ENCODE assay signal across 8 mouse cellular contexts in genomic region chr1:165834633-165834975, GRCm38 (mm10). TPM values are rescaled to one million over a fixed set of nuclear protein-coding genes. Genes with fewer than 3 reads are reported as not detected.
DNase-seq lines count a peak whose midpoint lies in the region; ATAC-seq lines count a peak whose summit lies in the region.
"Had no signal": no experiment of that assay in that cellular context is flagged by ENCODE, and none has a peak within 500 bp of the region (broad histone marks: within the 10 kb centered on the region; RNA-seq: fewer than 3 reads in every experiment).

No protein-coding gene starts in this region.

- H3K4me3 ChIP-seq in lung, embryonic 16.5 days (ENCODE audit: low read length), result no peak overlapping the region; the same call in 1 of the 2 replicates
- H3K4me3 ChIP-seq in hindbrain, embryonic 14.5 days (replicated peaks; ENCODE audit: low read length), result peak overlapping the region; percentile 9
- H3K4me3 ChIP-seq in midbrain, embryonic 12.5 days, result peak overlapping the region; percentile 14; the same call in 1 of the 2 replicates

- 31% methylated on average over 12 of the region's 12 CpGs for WGBS in lung, embryonic 16.5 days
- 19% methylated on average over 12 of the region's 12 CpGs for whole genome bisulfite sequencing in hindbrain, embryonic 14.5 days
- WGBS in midbrain, embryonic 12.5 days, result 21% methylated on average over 12 of the region's 12 CpGs

- peaks cover 7% of the 10 kb centered on the region for H3K27me3 ChIP-seq in lung, embryonic 16.5 days (ENCODE audit: control insufficient read depth, insufficient read depth, low read depth, low read length)
- H3K27me3 ChIP-seq in hindbrain, embryonic 14.5 days (ENCODE audit: control insufficient read depth, insufficient read depth, low read length), result no peaks in the 10 kb centered on the region; the same call in 1 of the 2 replicates
- peaks cover 26% of the 10 kb centered on the region for H3K27me3 ChIP-seq in midbrain, embryonic 12.5 days

- ATAC-seq in lung, embryonic 16.5 days (ENCODE audit: low read depth), result no peak
- ATAC-seq in hindbrain, embryonic 14.5 days (ENCODE audit: low FRiP score), result no peak
- no peak for ATAC-seq in midbrain, embryonic 12.5 days (ENCODE audit: low FRiP score, low read depth)

- H3K4me2 ChIP-seq in lung, embryonic 16.5 days (ENCODE audit: low read depth, low read length), result peak overlapping the region; percentile 33
- peak overlapping the region; percentile 47 for H3K4me2 ChIP-seq in hindbrain, embryonic 14.5 days (replicated peaks)
- H3K4me2 ChIP-seq in midbrain, embryonic 12.5 days (replicated peaks), result peak overlapping the region; percentile 44

- H3K9me3 ChIP-seq in lung, embryonic 16.5 days (ENCODE audit: control insufficient read depth, low read length), result no peaks in the 10 kb centered on the region
- H3K9me3 ChIP-seq in hindbrain, embryonic 14.5 days (ENCODE audit: control insufficient read depth, low read length), result no peaks in the 10 kb centered on the region
- H3K9me3 ChIP-seq in midbrain, embryonic 12.5 days, result no peaks in the 10 kb centered on the region

- H3K36me3 ChIP-seq in lung, embryonic 16.5 days (ENCODE audit: control insufficient read depth, insufficient read depth, low read length), result no peaks in the 10 kb centered on the region
- no peaks in the 10 kb centered on the region for H3K36me3 ChIP-seq in hindbrain, embryonic 14.5 days (replicated peaks; ENCODE audit: control insufficient read depth, insufficient read depth)
- H3K36me3 ChIP-seq in midbrain, embryonic 12.5 days, result no peaks in the 10 kb centered on the region

- peaks cover 30% of the 10 kb centered on the region for H3K4me1 ChIP-seq in lung, embryonic 16.5 days (replicated peaks; ENCODE audit: control insufficient read depth, insufficient read depth, low read length)
- peaks cover 41% of the 10 kb centered on the region for H3K4me1 ChIP-seq in hindbrain, embryonic 14.5 days (replicated peaks; ENCODE audit: control insufficient read depth, insufficient read depth, low read length)
- H3K4me1 ChIP-seq in midbrain, embryonic 12.5 days, result peaks cover 27% of the 10 kb centered on the region

- no peak for DNase-seq in lung, adult 18-20 months
- DNase-seq in hindbrain, embryonic 14.5 days (ENCODE audit: low spot score), result peak; percentile 59
- no peak for DNase-seq in urinary bladder, postnatal 36 days (ENCODE audit: low spot score in 2 of 2)
- no peak for DNase-seq in layer of hippocampus, postnatal 36 days
- no peak for DNase-seq in adrenal gland, postnatal 4 days (ENCODE audit: low spot score in 2 of 2)

- no peak overlapping the region for H3K9ac ChIP-seq in lung, embryonic 16.5 days (ENCODE audit: low read length)
- peak overlapping the region; percentile 41 for H3K9ac ChIP-seq in hindbrain, embryonic 14.5 days
- H3K9ac ChIP-seq in midbrain, embryonic 12.5 days (replicated peaks), result peak overlapping the region; percentile 28
- H3K9ac ChIP-seq: liver, embryonic 14.5 days had no signal

- no peak overlapping the region for H3K27ac ChIP-seq in lung, embryonic 16.5 days (ENCODE audit: low read length)
- H3K27ac ChIP-seq in hindbrain, embryonic 14.5 days, result peak overlapping the region; percentile 76
- peak overlapping the region; percentile 81 for H3K27ac ChIP-seq in midbrain, embryonic 12.5 days (replicated peaks)
- H3K27ac ChIP-seq: liver, embryonic 14.5 days had no signal

RNA-seq across cellular contexts. Expression of gene Cd247, which starts 46.1 kb away (rescaled TPM):
- polyA plus RNA-seq in lung, embryonic 16.5 days (2015; fragmentation: Nextera tagmentation; extraction: Ambion mirVana), result 2.1 and 2.8 TPM in 2 replicates
- polyA plus RNA-seq in hindbrain, embryonic 14.5 days (2014; fragmentation: Nextera tagmentation; extraction: Ambion mirVana), result 0.54 and 0.90 TPM in 2 replicates
- polyA plus RNA-seq in midbrain, embryonic 12.5 days (2016; fragmentation: Nextera tagmentation; extraction: Ambion mirVana), result 1.2 and 1.7 TPM in 2 replicates
- total RNA-seq in layer of hippocampus, postnatal 36 days (2021), result not detected
- total RNA-seq in adrenal gland, postnatal 4 days (2021), result under 1 TPM; 0.45 to 0.48 TPM
